Mouse (Mus musculus) liver, embryonic 16.5 days (tissue): ENCODE measurements around the gene Bsn. TPM values are rescaled to one million over a fixed set of nuclear protein-coding genes. Genes with fewer than 3 reads are reported as not detected.
A peak's percentile ranks its signal among the peaks of the same experiment; 100 is the strongest.

ENCODE experiments used
- ATAC-seq: fragments of 200-750 bp; cut with Nextera tagmentation; 2 replicates; pipeline ENCODE4 v1.8.0; 2017; ENCODE audit warnings: low read depth, mild to moderate bottlenecking, moderate number of reproducible peaks, moderate library complexity
- H3K27ac ChIP-seq: fragments of 300-500 bp; sonication (generic); 2 replicates; pipeline ENCODE4 v1.5.1; 2014; ENCODE audit warnings: mild to moderate bottlenecking, low read length
- H3K27me3 ChIP-seq: fragments of 300-500 bp; sonication (generic); 2 replicates; pipeline ENCODE4 v1.6.1; 2014; ENCODE audit warnings: low read depth, low read length, mixed read lengths; ENCODE audit not compliant: control insufficient read depth, insufficient read depth
- H3K36me3 ChIP-seq: fragments of 300-500 bp; sonication (generic); 2 replicates; pipeline ENCODE4 v1.6.1; 2014; ENCODE audit warnings: mild to moderate bottlenecking; ENCODE audit not compliant: control insufficient read depth, insufficient read depth
- H3K4me1 ChIP-seq: fragments of 300-500 bp; sonication (generic); 2 replicates; pipeline ENCODE4 v1.6.1; 2014; ENCODE audit warnings: low read depth, low read length, mixed read lengths; ENCODE audit not compliant: control insufficient read depth
- H3K4me2 ChIP-seq: fragments of 300-500 bp; sonication (generic); 2 replicates; pipeline ENCODE4 v1.6.1; 2014; ENCODE audit warnings: low read depth, low read length, mixed read lengths
- H3K4me3 ChIP-seq: fragments of 300-500 bp; sonication (generic); 2 replicates; pipeline ENCODE4 v1.5.1; 2014; ENCODE audit warnings: low read depth, mild to moderate bottlenecking, low read length
- H3K9ac ChIP-seq: fragments of 300-500 bp; sonication (generic); 2 replicates; pipeline ENCODE4 v1.6.1; 2014; ENCODE audit warnings: low read depth, low read length
- H3K9me3 ChIP-seq: fragments of 300-500 bp; sonication (generic); replicated peaks from 2 replicates; pipeline ENCODE4 v1.6.1; 2016; ENCODE audit warnings: low read length; ENCODE audit not compliant: control insufficient read depth
- WGBS: fragments of 180-500 bp; shearing (Covaris S2); extraction: QIAGEN DNeasy Blood & Tissue Kit; methylation state at CpG from one replicate; pipeline ENCODE4 v1.1.7; 2014; ENCODE audit not compliant: insufficient replicate concordance; 5-methylcytosine and 5-hydroxymethylcytosine counted together
- polyA plus RNA-seq: library from polyadenylated mRNA; unstranded; fragments of >200 nt; fragmentation: Nextera tagmentation; extraction: Ambion mirVana; gene quantifications from 2 replicates; pipeline ENCODE4 v1.2.1, GENCODE M21; 2015

Bsn gene
- polyA plus RNA-seq, 1 experiment from 2014 or later = 1.2 TPM

GRCm38 (mm10) chr9:108067199-108067598, 123.0 kb downstream of the Bsn start:
- Histone ChIP-seq H3K27me3 (no peaks in the 10 kb centered on the region), H3K27ac (no peak overlapping the region), H3K4me3 (no peak overlapping the region), H3K4me2 (no peak overlapping the region), H3K36me3 (peaks cover 100% of the 10 kb centered on the region), H3K9ac (no peak overlapping the region), H3K4me1 (peaks cover 5% of the 10 kb centered on the region), H3K9me3 (no peaks in the 10 kb centered on the region)
- WGBS = 92% methylated on average over 7 of the region's 7 CpGs
- ATAC-seq = no peak

GRCm38 (mm10) chr9:108065491-108066011, 124.6 kb downstream of the Bsn start:
- no peak overlapping the region for H3K27ac ChIP-seq
- peaks cover 3% of the 10 kb centered on the region for H3K4me1 ChIP-seq
- H3K9ac ChIP-seq = no peak overlapping the region
- ATAC-seq = peak; percentile 62
- no peak overlapping the region for H3K4me3 ChIP-seq
- WGBS = 30% methylated on average over 5 of the region's 5 CpGs
- H3K27me3 ChIP-seq = no peaks in the 10 kb centered on the region
- H3K36me3 ChIP-seq = peaks cover 100% of the 10 kb centered on the region
- H3K4me2 ChIP-seq = no peak overlapping the region
- no peaks in the 10 kb centered on the region for H3K9me3 ChIP-seq

DNA sequence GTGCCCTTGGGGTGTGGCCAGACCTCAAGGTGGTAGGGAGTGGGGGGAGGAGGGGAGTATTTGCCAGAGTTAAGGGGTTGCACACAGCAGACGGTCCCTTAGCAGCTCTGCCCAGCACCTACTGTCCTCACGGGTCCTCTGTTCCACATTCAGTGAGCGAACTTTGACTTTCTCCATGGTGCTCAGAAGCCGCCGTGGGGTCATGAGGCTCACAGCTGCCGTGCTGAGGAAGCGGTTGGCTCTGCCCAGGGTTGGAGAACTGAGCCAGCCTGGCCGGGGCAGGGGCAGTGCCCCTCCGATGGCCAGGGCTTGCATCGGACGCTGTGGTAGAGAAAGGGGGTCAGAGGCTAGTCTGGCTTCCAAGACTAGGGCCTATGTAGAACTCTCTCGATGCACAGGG, 126.8 kb downstream of the Bsn start:
- Histone ChIP-seq H3K9ac (no peak overlapping the region), H3K36me3 (peaks cover 100% of the 10 kb centered on the region), H3K4me1 (peaks cover 3% of the 10 kb centered on the region), H3K27me3 (no peaks in the 10 kb centered on the region), H3K4me3 (no peak overlapping the region), H3K9me3 (no peaks in the 10 kb centered on the region), H3K27ac (no peak overlapping the region), H3K4me2 (no peak overlapping the region)
- WGBS = 81% methylated on average over 12 of the region's 12 CpGs
- ATAC-seq = no peak

DNA sequence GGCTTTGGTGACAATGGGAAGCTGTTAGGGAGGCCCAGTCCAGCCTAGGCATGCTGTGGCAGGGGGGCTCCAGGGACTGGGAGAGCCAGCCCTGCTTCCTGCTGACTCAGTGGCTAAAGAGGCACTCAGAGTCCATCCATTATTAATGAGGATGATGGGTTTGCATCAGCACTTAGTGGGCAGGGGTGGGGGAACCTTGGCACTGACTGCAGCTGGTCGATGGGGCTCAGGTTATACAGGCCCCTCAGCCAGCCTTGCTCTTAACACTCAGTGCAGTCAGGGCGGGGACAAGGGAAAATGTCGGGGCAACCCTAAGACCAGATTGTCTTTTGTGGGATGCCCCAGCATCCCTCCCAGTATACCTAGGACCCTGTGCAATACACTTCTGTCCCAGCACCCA, 128.0 kb downstream of the Bsn start:
- peaks cover 100% of the 10 kb centered on the region for H3K36me3 ChIP-seq
- no peak for ATAC-seq
- WGBS = 78% methylated on average over 3 of the region's 3 CpGs
- H3K27ac ChIP-seq = no peak overlapping the region
- no peak overlapping the region for H3K9ac ChIP-seq
- no peak overlapping the region for H3K4me2 ChIP-seq
- no peaks in the 10 kb centered on the region for H3K9me3 ChIP-seq
- H3K4me3 ChIP-seq = no peak overlapping the region
- H3K27me3 ChIP-seq = no peaks in the 10 kb centered on the region
- H3K4me1 ChIP-seq = no peaks in the 10 kb centered on the region; the same call in 1 of the 2 replicates

DNA sequence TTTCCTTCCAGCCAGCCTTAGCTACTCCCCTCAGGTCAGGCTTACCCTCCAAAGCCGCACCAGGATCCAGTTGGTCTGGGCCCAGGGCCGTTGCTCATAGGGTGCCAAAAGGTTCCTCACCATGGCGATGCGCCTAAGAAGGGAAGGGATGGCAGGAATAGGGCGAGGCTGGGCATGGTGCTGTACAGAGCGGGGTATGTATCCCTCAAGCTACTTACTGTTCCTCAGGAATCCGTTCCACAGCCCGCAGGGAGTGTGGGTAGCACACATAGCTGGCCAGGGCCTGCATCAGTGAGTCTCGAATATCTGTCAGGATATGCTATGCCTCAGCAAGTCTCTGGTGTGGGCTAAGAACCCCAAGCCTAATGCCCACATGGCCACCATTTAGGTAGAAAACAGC, 131.9 kb downstream of the Bsn start:
- Histone ChIP-seq H3K4me1 (peaks cover 4% of the 10 kb centered on the region), H3K9me3 (no peaks in the 10 kb centered on the region), H3K27me3 (no peaks in the 10 kb centered on the region), H3K36me3 (peaks cover 99% of the 10 kb centered on the region), H3K4me3 (no peak overlapping the region), H3K27ac (no peak overlapping the region), H3K9ac (no peak overlapping the region), H3K4me2 (no peak overlapping the region)
- no peak for ATAC-seq
- 93% methylated on average over 9 of the region's 9 CpGs for WGBS

DNA sequence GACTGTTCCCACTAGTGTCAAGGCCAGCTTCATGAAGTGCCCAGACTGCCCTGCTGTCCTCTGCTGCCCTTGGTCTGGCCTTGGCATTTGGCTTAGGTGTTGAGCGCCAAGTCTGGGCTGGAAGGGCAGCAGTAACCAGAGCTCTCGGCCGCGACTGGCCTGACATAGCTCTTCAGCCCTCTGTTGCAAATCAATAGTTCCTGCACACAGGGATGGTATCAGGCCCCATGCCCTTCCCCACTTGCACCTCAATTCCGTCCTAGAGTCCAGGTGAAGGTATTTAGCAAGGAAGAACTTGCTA, 133.0 kb downstream of the Bsn start:
- H3K27me3 ChIP-seq = no peaks in the 10 kb centered on the region
- peaks cover 10% of the 10 kb centered on the region for H3K4me1 ChIP-seq
- H3K27ac ChIP-seq = no peak overlapping the region
- ATAC-seq = no peak
- no peak overlapping the region for H3K4me3 ChIP-seq
- H3K36me3 ChIP-seq = peaks cover 88% of the 10 kb centered on the region
- 83% methylated on average over 5 of the region's 5 CpGs for WGBS
- no peak overlapping the region for H3K9ac ChIP-seq
- no peak overlapping the region for H3K4me2 ChIP-seq
- H3K9me3 ChIP-seq = no peaks in the 10 kb centered on the region

GRCm38 (mm10) chr9:108056361-108057261, 133.6 kb downstream of the Bsn start:
- no peak for ATAC-seq
- 85% methylated on average over 28 of the region's 28 CpGs for WGBS
- Histone ChIP-seq H3K4me1 (peaks cover 10% of the 10 kb centered on the region), H3K9me3 (no peaks in the 10 kb centered on the region), H3K27me3 (no peaks in the 10 kb centered on the region), H3K9ac (no peak overlapping the region), H3K27ac (no peak overlapping the region), H3K36me3 (peaks cover 86% of the 10 kb centered on the region), H3K4me3 (no peak overlapping the region), H3K4me2 (no peak overlapping the region)

GRCm38 (mm10) chr9:108055661-108056237, 134.4 kb downstream of the Bsn start:
- Histone ChIP-seq H3K4me1 (peaks cover 10% of the 10 kb centered on the region), H3K4me2 (no peak overlapping the region), H3K27ac (no peak overlapping the region), H3K4me3 (no peak overlapping the region), H3K9ac (no peak overlapping the region), H3K27me3 (no peaks in the 10 kb centered on the region), H3K36me3 (peaks cover 84% of the 10 kb centered on the region), H3K9me3 (no peaks in the 10 kb centered on the region)
- ATAC-seq = no peak
- WGBS = 92% methylated on average over 6 of the region's 6 CpGs

GRCm38 (mm10) chr9:108055061-108055460, 135.1 kb downstream of the Bsn start:
- peaks cover 16% of the 10 kb centered on the region for H3K4me1 ChIP-seq
- H3K4me2 ChIP-seq = no peak overlapping the region
- no peak overlapping the region for H3K27ac ChIP-seq
- 24% methylated on average over 1 of the region's 1 CpGs for WGBS
- no peak overlapping the region for H3K4me3 ChIP-seq
- ATAC-seq = no peak
- peaks cover 81% of the 10 kb centered on the region for H3K36me3 ChIP-seq
- H3K9me3 ChIP-seq = no peaks in the 10 kb centered on the region
- no peak overlapping the region for H3K9ac ChIP-seq
- H3K27me3 ChIP-seq = no peaks in the 10 kb centered on the region
